Comparison of ENCODE assay signal across 15 mouse cellular contexts in genomic region chr15:85337979-85338378, GRCm38 (mm10). TPM values are rescaled to one million over a fixed set of nuclear protein-coding genes. Genes with fewer than 3 reads are reported as not detected.
DNase-seq lines count a peak whose midpoint lies in the region; ATAC-seq and TF ChIP-seq lines count a peak whose summit lies in the region.
"Had no signal": no experiment of that assay in that cellular context is flagged by ENCODE, and none has a peak within 500 bp of the region (broad histone marks: within the 10 kb centered on the region; RNA-seq: fewer than 3 reads in every experiment).

No protein-coding gene starts in this region.

- H3K4me1 ChIP-seq in forebrain, embryonic 15.5 days: peaks cover 30% of the 10 kb centered on the region
- H3K4me1 ChIP-seq in forebrain, embryonic 10.5 days: peaks cover 34% of the 10 kb centered on the region
- H3K4me1 ChIP-seq in lung, embryonic 15.5 days: peaks cover 18% of the 10 kb centered on the region
- H3K4me1 ChIP-seq in cortical plate, adult 2 months (ENCODE audit: control insufficient read depth, insufficient read depth, low read length): peaks cover 5% of the 10 kb centered on the region
- peaks cover 29% of the 10 kb centered on the region for H3K4me1 ChIP-seq in midbrain, embryonic 15.5 days

- WGBS in forebrain, embryonic 15.5 days: 82% methylated on average over 5 of the region's 5 CpGs
- 92% methylated on average over 5 of the region's 5 CpGs for WGBS in forebrain, embryonic 10.5 days
- WGBS in lung, embryonic 15.5 days: 85% methylated on average over 5 of the region's 5 CpGs
- 93% methylated on average over 5 of the region's 5 CpGs for WGBS in midbrain, embryonic 15.5 days

- TF ChIP-seq CTCF in cortical plate, adult 2 months (IDR thresholded peaks at IDR 0.05; ENCODE audit: extremely low read depth, insufficient read depth, low read length): no peak

- peak overlapping the region; percentile 76 for H3K4me3 ChIP-seq in forebrain, embryonic 15.5 days
- H3K4me3 ChIP-seq in forebrain, embryonic 10.5 days: no peak overlapping the region
- H3K4me3 ChIP-seq in lung, embryonic 15.5 days: no peak overlapping the region
- peak overlapping the region; percentile 72 for H3K4me3 ChIP-seq in cortical plate, adult 2 months (ENCODE audit: insufficient read depth, low read length)
- no peak overlapping the region for H3K4me3 ChIP-seq in midbrain, embryonic 15.5 days

- peak overlapping the region; percentile 73 for H3K4me2 ChIP-seq in forebrain, embryonic 15.5 days (replicated peaks)
- H3K4me2 ChIP-seq in lung, embryonic 15.5 days: peak overlapping the region; percentile 76; the same call in 1 of the 2 replicates
- peak overlapping the region; percentile 61 for H3K4me2 ChIP-seq in midbrain, embryonic 15.5 days

- H3K9me3 ChIP-seq in forebrain, embryonic 15.5 days: no peaks in the 10 kb centered on the region
- no peaks in the 10 kb centered on the region for H3K9me3 ChIP-seq in forebrain, embryonic 10.5 days
- no peaks in the 10 kb centered on the region for H3K9me3 ChIP-seq in lung, embryonic 15.5 days
- no peaks in the 10 kb centered on the region for H3K9me3 ChIP-seq in midbrain, embryonic 15.5 days

- no peak overlapping the region for H3K27ac ChIP-seq in forebrain, embryonic 15.5 days (replicated peaks)
- no peak overlapping the region for H3K27ac ChIP-seq in forebrain, embryonic 10.5 days
- H3K27ac ChIP-seq in lung, embryonic 15.5 days: no peak overlapping the region
- no peak overlapping the region for H3K27ac ChIP-seq in cortical plate, adult 2 months (ENCODE audit: insufficient read depth, low read length)
- H3K27ac ChIP-seq in midbrain, embryonic 15.5 days: no peak overlapping the region

- H3K27me3 ChIP-seq in forebrain, embryonic 15.5 days: no peaks in the 10 kb centered on the region
- H3K27me3 ChIP-seq in forebrain, embryonic 10.5 days (ENCODE audit: poor library complexity, severe bottlenecking): no peaks in the 10 kb centered on the region
- H3K27me3 ChIP-seq in lung, embryonic 15.5 days: no peaks in the 10 kb centered on the region
- no peaks in the 10 kb centered on the region for H3K27me3 ChIP-seq in midbrain, embryonic 15.5 days (replicated peaks)

- no peak for DNase-seq in forebrain, embryonic 10.5 days (ENCODE audit: extremely low spot score, low spot score)
- no peak for DNase-seq in lung, postnatal 14 days
- DNase-seq in Muller cell, postnatal 12 days (ENCODE audit: inconsistent ontology term): no peak
- no peak for DNase-seq in heart, adult 8-10 months (ENCODE audit: low spot score)
- DNase-seq: gastrocnemius, postnatal 14 days; kidney, postnatal 36 days; liver; lung, postnatal 4 days; retina, postnatal 1 day had no signal

- no peak for TF ChIP-seq POLR2A in cortical plate, adult 2 months (IDR thresholded peaks at IDR 0.05; ENCODE audit: extremely low read depth, insufficient read depth, low read length)

- ATAC-seq in forebrain, embryonic 15.5 days (replicated peaks): no peak
- no peak for ATAC-seq in lung, embryonic 15.5 days (ENCODE audit: borderline replicate concordance, extremely low read depth, low FRiP score, low TSS enrichment)
- no peak for ATAC-seq in midbrain, embryonic 15.5 days (replicated peaks)
- ATAC-seq: CD4-positive, CD25-positive, alpha-beta regulatory T cell, adult 4 months; intestine, postnatal 0 days had no signal

- no peak overlapping the region for H3K9ac ChIP-seq in forebrain, embryonic 15.5 days (replicated peaks)
- H3K9ac ChIP-seq in lung, embryonic 15.5 days: no peak overlapping the region
- no peak overlapping the region for H3K9ac ChIP-seq in midbrain, embryonic 15.5 days

- H3K36me3 ChIP-seq in forebrain, embryonic 15.5 days: no peaks in the 10 kb centered on the region
- H3K36me3 ChIP-seq in forebrain, embryonic 10.5 days (replicated peaks): peaks cover 26% of the 10 kb centered on the region
- H3K36me3 ChIP-seq in lung, embryonic 15.5 days: no peaks in the 10 kb centered on the region
- no peaks in the 10 kb centered on the region for H3K36me3 ChIP-seq in midbrain, embryonic 15.5 days (replicated peaks)

RNA-seq across cellular contexts. Expression of gene Atxn10, which starts 1.9 kb away (rescaled TPM):
- 517 and 526 TPM in 2 replicates for polyA plus RNA-seq in forebrain, embryonic 15.5 days (2015; fragmentation: Nextera tagmentation; extraction: Ambion mirVana)
- polyA plus RNA-seq in forebrain, embryonic 10.5 days (2016; fragmentation: Nextera tagmentation; extraction: Ambion mirVana): 346 and 358 TPM in 2 replicates
- 344 and 350 TPM in 2 replicates for polyA plus RNA-seq in lung, embryonic 15.5 days (2015; fragmentation: Nextera tagmentation; extraction: Ambion mirVana)
- 221 and 234 TPM in 2 replicates for polyA plus RNA-seq in cortical plate, adult 2 months (2012; rRNA removed)
- polyA plus RNA-seq in midbrain, embryonic 15.5 days (2015; fragmentation: Nextera tagmentation; extraction: Ambion mirVana): 529 and 534 TPM in 2 replicates
- 10 to 100 TPM; 76.3 to 81.5 (median 77.6) TPM for total RNA-seq in heart, adult 8-10 months (2022)

Comparison
In these comparisons a context has a peak if more than half of its experiments do, and no peak if none do; other contexts are left out.
1. H3K4me3 ChIP-seq: peak in forebrain, embryonic 15.5 days (single experiment) and cortical plate, adult 2 months (single experiment); none in forebrain, embryonic 10.5 days (single experiment), lung, embryonic 15.5 days (single experiment) and midbrain, embryonic 15.5 days (single experiment).
2. Peak in every context shown above with its lines, with median percentiles within 50 percentile points of each other: H3K4me2 ChIP-seq.